Mouse (Mus musculus) hindbrain, postnatal 0 days (tissue): ENCODE measurements at regions not wholly inside any gene's neighbourhood (a gene's known extent, or its start where the extent isn't known, plus 50 kb on each side); places are given as distances from the start of the nearest gene placed in this dataset.

ENCODE experiments used
- ATAC-seq: fragments of 200-750 bp; cut with Nextera tagmentation; 2 replicates; pipeline ENCODE4 v1.8.0; 2017; ENCODE audit warnings: mild to moderate bottlenecking, moderate TSS enrichment, moderate library complexity
- DNase-seq: peaks from one replicate; pipeline ENCODE4 v3.0.0-alpha.2; 2015; ENCODE audit warnings: low spot score
- H3K27ac ChIP-seq: fragments of 300-500 bp; sonication (generic); 2 replicates; pipeline ENCODE4 v1.5.1; 2014; ENCODE audit warnings: mild to moderate bottlenecking
- H3K27me3 ChIP-seq: fragments of 300-500 bp; sonication (generic); 2 replicates; pipeline ENCODE4 v1.6.1; 2014; ENCODE audit warnings: low read length, mixed read lengths; ENCODE audit not compliant: insufficient read depth
- H3K36me3 ChIP-seq: fragments of 300-500 bp; sonication (generic); 2 replicates; pipeline ENCODE4 v1.6.1; 2014; ENCODE audit warnings: low read length, mixed read lengths; ENCODE audit not compliant: insufficient read depth
- H3K4me1 ChIP-seq: fragments of 300-500 bp; sonication (generic); 2 replicates; pipeline ENCODE4 v1.6.1; 2014; ENCODE audit warnings: antibody characterized with exemption, low read length, mixed read lengths; ENCODE audit not compliant: insufficient read depth
- H3K4me2 ChIP-seq: fragments of 300-500 bp; sonication (generic); 2 replicates; pipeline ENCODE4 v1.6.1; 2014; ENCODE audit warnings: low read depth, mild to moderate bottlenecking, low read length, moderate library complexity, mixed read lengths
- H3K4me3 ChIP-seq: fragments of 300-500 bp; sonication (generic); 2 replicates; pipeline ENCODE4 v1.5.1; 2014; ENCODE audit warnings: low read length
- H3K9ac ChIP-seq: fragments of 300-500 bp; sonication (generic); replicated peaks from 2 replicates; pipeline ENCODE4 v1.6.1; 2014; ENCODE audit warnings: mild to moderate bottlenecking, low read length, moderate library complexity, mixed read lengths
- H3K9me3 ChIP-seq: fragments of 300-500 bp; sonication (generic); 2 replicates; pipeline ENCODE4 v1.6.1; 2016; ENCODE audit warnings: low read length, mixed read lengths
- CTCF ChIP-seq: IDR thresholded peaks from 2 replicates; pipeline ENCODE4 v1.5.1; 2016; ENCODE audit warnings: antibody characterized with exemption, control low read depth, low read depth
- WGBS: fragments of 180-500 bp; shearing (Covaris S2); extraction: QIAGEN DNeasy Blood & Tissue Kit; methylation state at CpG from one replicate; pipeline ENCODE4 v1.1.7; 2014; 5-methylcytosine and 5-hydroxymethylcytosine counted together

DNA sequence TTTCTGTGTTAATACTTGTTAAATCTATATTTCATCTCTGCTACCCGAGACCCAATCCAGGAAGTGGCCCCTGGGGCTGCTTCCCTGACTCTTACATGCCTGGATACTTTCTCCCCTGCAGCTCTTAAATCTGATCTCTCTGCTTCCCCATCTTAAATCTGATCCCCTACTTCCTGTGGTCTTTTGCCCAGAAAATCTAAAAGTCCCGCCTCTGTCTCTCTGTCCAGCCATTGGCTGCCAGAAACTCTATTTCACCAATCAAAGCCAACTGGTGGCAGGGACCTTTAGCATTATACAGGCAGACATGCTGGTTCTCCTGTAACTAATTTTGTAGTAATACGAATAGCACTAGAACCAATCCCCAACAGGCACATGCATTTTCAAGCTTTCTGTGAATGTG is 59.0 kb upstream of the Ccdc91 start:
- Histone ChIP-seq H3K36me3 (no peaks in the 10 kb centered on the region), H3K4me3 (no peak overlapping the region), H3K27me3 (no peaks in the 10 kb centered on the region), H3K4me1 (no peaks in the 10 kb centered on the region), H3K27ac (no peak overlapping the region), H3K9me3 (no peaks in the 10 kb centered on the region), H3K4me2 (no peak overlapping the region), H3K9ac (no peak overlapping the region)
- TF ChIP-seq CTCF: no peak
- WGBS: 77% methylated on average over 3 of the region's 3 CpGs
- ATAC-seq: no peak
- DNase-seq: no peak

DNA sequence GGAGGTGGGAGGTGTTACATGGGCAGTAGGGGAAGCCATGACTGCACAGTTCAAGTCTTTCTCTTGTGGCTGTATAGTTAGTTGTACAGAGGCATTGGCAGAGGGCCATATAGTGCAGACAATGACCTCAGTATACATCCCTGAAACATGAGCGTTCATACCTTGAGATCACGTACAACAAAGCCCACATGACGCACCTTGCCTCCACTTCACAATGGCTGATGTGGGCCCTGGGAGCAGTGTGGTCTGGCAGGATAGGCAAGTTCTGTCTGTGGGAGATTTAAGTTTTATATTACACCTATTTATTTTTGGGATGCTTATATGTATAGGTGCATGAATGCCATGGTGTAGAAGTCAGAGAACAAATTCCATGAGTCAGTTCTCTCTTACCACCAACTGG is 61.9 kb upstream of the Ccdc91 start:
- DNase-seq (no peak), ATAC-seq (no peak)
- H3K27me3 ChIP-seq: no peaks in the 10 kb centered on the region
- TF ChIP-seq CTCF: no peak
- no peak overlapping the region for H3K9ac ChIP-seq
- no peaks in the 10 kb centered on the region for H3K36me3 ChIP-seq
- H3K4me2 ChIP-seq: no peak overlapping the region
- no peaks in the 10 kb centered on the region for H3K9me3 ChIP-seq
- H3K4me3 ChIP-seq: no peak overlapping the region
- WGBS: 94% methylated on average over 3 of the region's 3 CpGs
- no peaks in the 10 kb centered on the region for H3K4me1 ChIP-seq
- H3K27ac ChIP-seq: no peak overlapping the region

DNA sequence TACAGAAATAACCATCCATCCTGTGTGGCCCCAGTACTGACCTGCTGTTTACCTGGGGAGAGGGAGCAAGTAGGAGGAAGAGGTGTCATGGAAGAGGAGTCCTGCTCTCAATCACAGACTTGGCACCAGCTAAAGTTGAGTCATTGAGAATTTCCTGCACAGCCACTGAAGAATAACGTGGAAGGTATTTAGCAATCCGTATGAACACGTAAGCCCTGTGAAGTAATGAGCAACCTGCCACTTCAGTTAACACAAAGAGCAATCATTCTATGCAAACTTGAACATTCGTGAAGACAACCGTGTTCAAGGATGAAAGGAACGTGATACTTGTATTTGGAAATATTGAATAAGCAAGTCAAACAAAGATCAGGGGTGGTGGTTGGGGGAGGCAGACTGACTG is 77.6 kb upstream of the Ccdc91 start:
- WGBS: 89% methylated on average over 6 of the region's 6 CpGs
- H3K9me3 ChIP-seq: no peaks in the 10 kb centered on the region
- H3K4me2 ChIP-seq: no peak overlapping the region
- ATAC-seq (no peak), DNase-seq (no peak)
- H3K36me3 ChIP-seq: no peaks in the 10 kb centered on the region
- no peak for TF ChIP-seq CTCF
- no peak overlapping the region for H3K4me3 ChIP-seq
- no peaks in the 10 kb centered on the region for H3K27me3 ChIP-seq
- H3K27ac ChIP-seq: no peak overlapping the region
- H3K4me1 ChIP-seq: no peaks in the 10 kb centered on the region
- no peak overlapping the region for H3K9ac ChIP-seq

GRCm38 (mm10) chr6:147391425-147392158 is 84.0 kb upstream of the Ccdc91 start:
- Histone ChIP-seq H3K9ac (no peak overlapping the region), H3K9me3 (no peaks in the 10 kb centered on the region), H3K36me3 (no peaks in the 10 kb centered on the region), H3K4me2 (0 out of 2 replicates have a peak overlapping the region, but pooled peaks have one; percentile 17), H3K27ac (no peak overlapping the region), H3K4me1 (0 out of 2 replicates have a peak, but pooled peaks cover 3% of the 10 kb centered on the region), H3K4me3 (no peak overlapping the region), H3K27me3 (no peaks in the 10 kb centered on the region)
- DNase-seq: no peak
- TF ChIP-seq CTCF: no peak
- ATAC-seq: no peak
- 29% methylated on average over 14 of the region's 14 CpGs for WGBS

GRCm38 (mm10) chr6:147390499-147390898 is 85.1 kb upstream of the Ccdc91 start:
- Histone ChIP-seq H3K27me3 (no peaks in the 10 kb centered on the region), H3K9ac (no peak overlapping the region), H3K4me3 (no peak overlapping the region), H3K4me1 (0 out of 2 replicates have a peak, but pooled peaks cover 3% of the 10 kb centered on the region), H3K4me2 (no peak overlapping the region), H3K36me3 (no peaks in the 10 kb centered on the region), H3K27ac (no peak overlapping the region), H3K9me3 (no peaks in the 10 kb centered on the region)
- ATAC-seq (no peak), DNase-seq (no peak)
- WGBS: 82% methylated on average over 5 of the region's 5 CpGs
- TF ChIP-seq CTCF: no peak

DNA sequence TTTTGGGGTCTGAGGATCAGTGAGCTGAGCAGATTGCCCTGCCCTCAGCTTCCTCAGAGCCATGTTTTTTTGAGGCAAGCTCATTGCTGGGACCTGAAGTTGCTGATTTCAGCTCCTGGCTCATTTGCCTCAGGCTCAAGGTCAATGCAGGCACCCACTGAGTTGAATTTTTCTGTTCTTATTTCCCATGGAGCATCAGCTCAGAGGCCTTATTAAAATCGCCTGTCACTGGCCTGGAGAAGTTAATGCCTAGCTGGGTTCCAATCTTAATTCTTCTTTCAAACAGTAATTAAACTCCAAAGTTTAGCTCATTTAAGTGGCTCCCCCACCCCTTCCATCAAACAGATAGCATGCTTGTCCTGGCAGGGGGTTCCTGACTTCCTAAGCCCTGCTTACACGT is 86.9 kb upstream of the Ccdc91 start:
- no peak for TF ChIP-seq CTCF
- ATAC-seq: no peak

DNA sequence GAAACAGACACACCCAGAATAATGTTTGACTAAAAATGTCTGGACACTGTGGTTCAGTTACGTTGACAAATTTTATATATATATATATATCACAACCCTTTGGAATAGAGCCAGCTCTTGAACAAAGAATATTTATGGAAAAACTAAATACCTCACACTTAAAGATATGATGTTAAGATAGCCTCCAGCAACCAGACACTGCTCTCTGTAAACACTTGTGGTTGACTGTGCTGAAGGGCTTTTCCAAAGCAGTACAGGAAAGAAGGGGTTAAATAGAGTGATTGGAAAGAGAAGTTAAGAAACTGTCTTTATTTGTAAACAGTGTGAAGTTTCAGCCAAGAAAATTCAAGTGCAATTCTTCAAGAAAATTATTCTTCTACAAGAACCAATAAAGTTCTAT is 90.0 kb upstream of the Ccdc91 start:
- ATAC-seq (no peak), DNase-seq (no peak)
- no peaks in the 10 kb centered on the region for H3K27me3 ChIP-seq
- no peaks in the 10 kb centered on the region for H3K36me3 ChIP-seq
- TF ChIP-seq CTCF: no peak
- WGBS: 76% methylated on average over 1 of the region's 1 CpGs
- H3K9me3 ChIP-seq: no peaks in the 10 kb centered on the region
- H3K9ac ChIP-seq: no peak overlapping the region
- no peaks in the 10 kb centered on the region for H3K4me1 ChIP-seq
- no peak overlapping the region for H3K4me3 ChIP-seq
- no peak overlapping the region for H3K27ac ChIP-seq
- H3K4me2 ChIP-seq: no peak overlapping the region

More for the DNA sequence above, 86.9 kb upstream of the Ccdc91 start:
- DNase-seq: no peak
- H3K36me3 ChIP-seq: no peaks in the 10 kb centered on the region
- H3K9me3 ChIP-seq: no peaks in the 10 kb centered on the region
- H3K27ac ChIP-seq: no peak overlapping the region
- WGBS: 16% methylated on average over 2 of the region's 2 CpGs
- no peaks in the 10 kb centered on the region for H3K27me3 ChIP-seq
- 0 out of 2 replicates have a peak, but pooled peaks cover 3% of the 10 kb centered on the region for H3K4me1 ChIP-seq
- no peak overlapping the region for H3K4me3 ChIP-seq
- H3K4me2 ChIP-seq: no peak overlapping the region
- no peak overlapping the region for H3K9ac ChIP-seq
